Mouse (Mus musculus): ENCODE measurements around the gene Elmod3.

The Elmod3 gene

GRCm38 (mm10) chr6:72528410-72529151, 69.6 kb downstream of the Elmod3 start:
- DNase-seq: no peak

DNA sequence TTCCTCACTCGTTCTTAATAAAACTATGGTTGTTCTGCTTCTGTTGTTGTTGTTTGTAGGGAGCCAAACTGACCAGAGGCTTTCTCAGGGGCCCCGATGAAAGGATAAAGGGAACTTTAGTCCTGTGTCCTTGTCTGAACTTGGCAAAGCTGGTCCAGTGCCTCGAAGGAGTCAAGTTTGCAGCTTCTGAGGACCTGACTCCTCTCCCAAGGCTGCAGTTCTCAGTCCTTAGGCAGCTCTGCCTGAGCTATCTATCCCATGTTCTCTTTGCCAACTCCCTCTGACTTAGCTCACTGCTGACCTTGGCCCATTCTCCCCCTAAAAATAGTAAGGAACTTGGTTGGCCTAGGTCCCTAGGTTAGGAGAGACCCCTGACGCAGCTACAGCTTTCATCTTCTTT, 71.1 kb downstream of the Elmod3 start:
- DNase-seq: no peak

DNA sequence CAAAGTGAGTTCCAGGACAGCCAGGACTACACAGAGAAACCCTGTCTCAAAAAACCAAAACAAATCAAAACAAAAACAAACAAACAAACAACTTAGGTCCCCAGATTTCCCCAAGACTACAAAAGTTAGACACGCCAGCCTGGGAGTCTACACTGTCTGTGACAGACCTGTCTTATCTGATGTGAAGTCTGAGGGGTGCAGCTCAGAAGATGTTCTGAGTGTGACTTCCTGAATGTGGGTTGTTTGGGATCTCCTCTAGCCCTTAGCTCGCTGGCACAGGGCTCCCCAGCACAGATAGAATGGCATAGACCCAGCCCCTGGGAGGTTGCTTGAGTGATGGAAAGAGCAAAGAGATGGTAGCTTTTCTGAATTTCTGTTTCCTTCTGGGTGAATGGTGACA, 74.1 kb downstream of the Elmod3 start:
- DNase-seq: no peak

GRCm38 (mm10) chr6:72523222-72523621, 75.0 kb downstream of the Elmod3 start:
- no peak for DNase-seq

GRCm38 (mm10) chr6:72522288-72522687, 75.9 kb downstream of the Elmod3 start:
- no peak for DNase-seq

- DNase-seq: no peak
Observed at GRCm38 (mm10) chr6:72521607-72522006, 76.6 kb downstream of the Elmod3 start, which contains the start of gene Sh2d6. Gene Sh2d6, minus strand, starts transcription at chr6:72521707.

GRCm38 (mm10) chr6:72520904-72521303, 77.3 kb downstream of the Elmod3 start:
- DNase-seq: no peak

DNA sequence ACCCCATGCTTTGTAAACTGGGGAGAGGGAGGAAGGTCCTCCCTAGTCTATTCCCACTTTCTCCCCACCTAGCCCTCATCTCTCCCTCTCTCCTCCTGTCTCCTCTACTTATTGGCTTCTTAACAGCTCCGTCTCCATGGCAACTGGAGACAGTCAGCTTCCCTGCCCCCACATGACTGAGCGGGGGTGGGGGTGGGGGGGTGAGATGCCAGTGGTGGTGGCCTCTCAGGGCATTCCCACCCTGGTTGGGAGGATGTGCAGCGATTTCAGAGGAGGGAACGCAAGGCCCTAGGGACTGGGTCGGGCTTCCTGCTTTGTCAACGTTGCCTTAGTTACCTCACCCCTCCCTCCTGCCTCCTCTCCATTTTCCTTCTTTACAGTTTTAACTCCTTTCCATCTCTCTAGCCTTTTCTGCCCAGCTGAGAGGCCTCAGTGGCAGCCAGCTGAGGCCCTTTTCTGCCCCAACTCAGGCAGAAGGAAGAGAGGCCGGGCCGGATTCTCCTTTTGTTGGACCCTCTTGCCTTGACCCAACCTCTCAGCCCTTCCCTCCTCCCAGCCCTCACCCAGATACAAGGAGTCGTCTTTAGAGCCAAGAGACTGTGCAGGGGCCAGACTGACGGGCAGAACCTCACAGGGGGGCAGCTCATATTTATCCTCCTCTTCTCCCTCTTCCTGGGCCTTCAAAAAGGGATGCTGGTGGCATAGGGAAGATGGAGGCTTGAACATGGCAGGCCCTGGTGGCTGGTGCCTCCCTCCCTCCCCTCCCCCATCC, 78.1 kb downstream of the Elmod3 start:
- no peak for DNase-seq

GRCm38 (mm10) chr6:72519303-72519702, 78.9 kb downstream of the Elmod3 start:
- DNase-seq: no peak

GRCm38 (mm10) chr6:72518842-72519241, 79.4 kb downstream of the Elmod3 start:
- DNase-seq: no peak
